Mouse (Mus musculus) small intestine, adult 2 months (tissue): ENCODE measurements around the gene H2-K1. TPM values are rescaled to one million over a fixed set of nuclear protein-coding genes. Genes with fewer than 3 reads are reported as not detected.

Experiments
- H3K27ac ChIP-seq: fragments of 200-500 bp; 2 replicates; pipeline ENCODE4 v1.5.1; 2012; ENCODE audit warnings: low read depth, low read length, control low read depth, inconsistent platforms; ENCODE audit not compliant: insufficient read depth
- H3K27me3 ChIP-seq: fragments of 200-500 bp; 2 replicates; pipeline ENCODE4 v1.6.1; 2012; ENCODE audit warnings: mild to moderate bottlenecking, moderate library complexity, low read length, inconsistent platforms; ENCODE audit not compliant: control insufficient read depth, insufficient read depth
- H3K36me3 ChIP-seq: fragments of 200-500 bp; 2 replicates; pipeline ENCODE4 v1.6.1; 2012; ENCODE audit warnings: mild to moderate bottlenecking, low read length, control low read depth, inconsistent platforms; ENCODE audit not compliant: control insufficient read depth, insufficient read depth
- H3K4me1 ChIP-seq: fragments of 200-500 bp; 2 replicates; pipeline ENCODE4 v1.6.1; 2012; ENCODE audit warnings: low read length, inconsistent platforms, mixed read lengths; ENCODE audit not compliant: control insufficient read depth, insufficient read depth, insufficient read length
- H3K4me3 ChIP-seq: fragments of 200-500 bp; 2 replicates; pipeline ENCODE4 v1.5.1; 2012; ENCODE audit warnings: low read depth, mild to moderate bottlenecking, control low read depth, inconsistent platforms, low read length, moderate library complexity
- CTCF ChIP-seq: fragments of 200-500 bp; IDR thresholded peaks from 2 replicates; pipeline ENCODE4 v1.5.1; 2012; ENCODE audit warnings: low read depth, mild to moderate bottlenecking, control low read depth, inconsistent platforms, low read length, moderate library complexity, mixed read lengths; ENCODE audit not compliant: insufficient replicate concordance, insufficient read length; ENCODE audit errors: extremely low read depth
- POLR2A ChIP-seq: fragments of 200-500 bp; IDR thresholded peaks from 2 replicates; pipeline ENCODE4 v1.6.1; 2012; ENCODE audit warnings: low read depth, mild to moderate bottlenecking, control low read depth, inconsistent platforms, low read length, moderate library complexity
- WGBS: fragments of 180-500 bp; shearing (Covaris S2); methylation state at CpG from one replicate; pipeline ENCODE4 v1.1.7; 2018; 5-methylcytosine and 5-hydroxymethylcytosine counted together
- polyA plus RNA-seq: library from polyadenylated mRNA; depleted of rRNA; stranded (reverse); fragments of >200 nt; gene quantifications from 2 replicates; pipeline ENCODE4 v1.2.3, GENCODE M21; 2012

H2-K1 gene
- polyA plus RNA-seq, 1 experiment, result 6,705 TPM

DNA sequence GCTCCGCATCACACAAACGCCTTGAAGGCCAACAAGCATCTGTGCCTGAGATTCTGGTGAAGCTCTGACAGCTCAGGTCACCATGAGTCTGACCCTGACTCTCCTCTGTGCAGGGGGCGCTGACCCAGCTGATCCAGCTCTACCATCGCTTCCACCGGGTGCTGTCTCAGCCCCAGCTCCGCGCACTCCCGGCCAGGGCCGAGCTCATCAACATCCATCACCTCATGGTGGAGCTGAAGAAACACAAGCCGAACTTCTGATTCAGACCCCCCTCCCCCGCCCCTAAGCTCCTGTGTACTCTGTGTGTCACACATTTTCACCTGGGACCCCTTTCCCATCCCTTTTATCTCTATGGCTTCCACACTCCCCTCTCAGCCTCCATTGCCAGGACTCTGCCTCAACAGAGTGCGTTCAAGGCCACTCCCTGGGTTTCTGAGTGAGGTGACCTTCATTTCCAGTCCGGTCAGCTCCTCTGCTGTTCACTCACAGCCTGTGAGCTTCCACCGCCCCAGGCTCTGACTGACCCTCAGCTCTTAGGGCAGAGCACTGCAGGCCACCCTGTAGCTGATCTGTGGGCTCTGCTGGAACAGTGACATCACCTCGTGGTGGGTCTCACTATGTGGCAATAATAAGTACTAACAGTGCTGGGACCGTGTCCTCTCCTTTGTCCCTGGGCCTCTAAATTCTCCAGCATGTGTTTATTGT, 34.1 kb downstream of the H2-K1 start:
- Histone ChIP-seq H3K27ac (no peak overlapping the region), H3K4me3 (no peak overlapping the region), H3K27me3 (no peaks in the 10 kb centered on the region), H3K36me3 (peaks cover 32% of the 10 kb centered on the region), H3K4me1 (no peaks in the 10 kb centered on the region)
- TF ChIP-seq CTCF, result no peak
- TF ChIP-seq POLR2A, result no peak
- 87% methylated on average over 16 of the region's 16 CpGs for WGBS

DNA sequence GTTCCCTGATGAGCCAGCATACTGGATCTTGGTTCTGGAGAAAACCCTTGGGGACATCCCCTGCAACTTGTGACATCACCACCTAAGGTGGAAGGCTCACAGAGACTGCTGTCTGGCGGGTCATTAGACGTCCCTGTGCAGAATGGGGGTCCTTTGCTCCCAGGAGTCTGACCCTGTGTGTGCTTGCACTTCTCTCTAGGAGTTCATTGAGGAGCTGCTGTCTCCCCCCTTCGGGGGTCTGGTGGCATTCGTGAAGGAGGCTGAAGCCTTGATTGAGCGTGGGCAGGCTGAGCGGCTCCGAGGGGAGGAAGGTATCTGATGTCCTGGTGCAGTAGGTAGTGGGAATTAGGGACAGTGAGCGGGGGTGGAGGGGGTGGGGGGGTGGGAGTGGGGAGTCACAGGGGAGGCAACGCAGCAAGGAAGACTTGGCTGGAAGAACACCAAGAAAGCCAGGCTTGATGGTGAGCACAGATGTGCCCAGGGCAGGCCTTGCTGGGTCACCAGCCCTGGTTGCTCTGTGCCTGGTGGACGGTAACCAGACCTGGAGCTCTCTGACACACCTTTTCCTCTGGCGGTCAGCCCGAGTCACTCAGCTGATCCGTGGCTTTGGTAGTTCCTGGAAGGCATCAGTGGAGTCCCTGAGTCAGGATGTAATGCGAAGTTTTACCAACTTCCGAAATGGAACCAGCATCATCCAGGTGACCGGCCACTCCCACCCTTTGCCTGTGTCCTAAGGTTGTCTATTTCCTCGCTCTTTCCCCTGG, 34.9 kb downstream of the H2-K1 start:
- WGBS, result 88% methylated on average over 17 of the region's 17 CpGs
- TF ChIP-seq POLR2A (no peak), CTCF (no peak)
- Histone ChIP-seq H3K36me3 (peaks cover 35% of the 10 kb centered on the region), H3K4me3 (no peak overlapping the region), H3K27me3 (no peaks in the 10 kb centered on the region), H3K4me1 (no peaks in the 10 kb centered on the region), H3K27ac (no peak overlapping the region)

DNA sequence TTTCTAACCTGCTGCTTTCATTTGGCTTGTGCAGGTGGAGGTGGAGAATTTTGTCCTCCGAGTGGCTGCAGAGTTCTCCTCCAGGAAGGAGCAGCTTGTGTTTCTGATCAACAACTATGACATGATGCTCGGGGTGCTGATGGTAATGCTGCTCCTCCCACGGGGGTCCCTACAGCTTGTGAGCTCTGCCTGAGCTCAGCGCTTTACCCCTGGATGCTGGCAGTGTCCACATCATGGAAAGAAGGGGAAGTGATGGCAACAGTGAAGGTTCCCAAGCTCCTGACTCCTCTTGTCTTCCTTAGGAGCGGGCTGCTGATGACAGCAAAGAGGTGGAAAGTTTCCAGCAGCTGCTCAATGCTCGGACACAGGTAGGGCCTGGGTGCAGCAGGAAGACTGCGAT, 37.3 kb downstream of the H2-K1 start:
- Histone ChIP-seq H3K4me1 (no peaks in the 10 kb centered on the region), H3K27me3 (no peaks in the 10 kb centered on the region), H3K4me3 (no peak overlapping the region), H3K36me3 (peaks cover 51% of the 10 kb centered on the region), H3K27ac (no peak overlapping the region)
- TF ChIP-seq CTCF, result no peak
- WGBS, result 93% methylated on average over 7 of the region's 7 CpGs

DNA sequence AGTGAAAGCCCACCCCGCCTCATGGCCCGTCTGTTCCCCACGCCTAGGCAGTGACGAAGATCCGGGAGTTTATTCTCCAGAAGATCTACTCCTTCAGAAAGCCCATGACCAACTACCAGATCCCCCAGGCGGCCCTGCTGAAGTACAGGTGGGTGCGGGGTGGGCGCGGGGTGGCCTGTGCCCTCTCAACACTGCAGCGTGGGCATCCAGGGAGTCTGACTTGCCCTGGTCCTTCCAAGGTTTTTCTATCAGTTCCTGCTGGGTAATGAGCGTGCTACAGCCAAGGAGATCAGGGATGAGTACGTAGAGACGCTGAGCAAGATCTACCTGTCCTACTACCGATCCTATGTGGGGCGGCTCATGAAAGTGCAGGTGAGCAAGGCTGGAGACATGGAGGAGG, 40.2 kb downstream of the H2-K1 start:
- Histone ChIP-seq H3K4me3 (no peak overlapping the region), H3K27ac (no peak overlapping the region), H3K4me1 (no peaks in the 10 kb centered on the region), H3K36me3 (peaks cover 44% of the 10 kb centered on the region), H3K27me3 (no peaks in the 10 kb centered on the region)
- 93% methylated on average over 15 of the region's 15 CpGs for WGBS
- TF ChIP-seq POLR2A, result no peak
- no peak for TF ChIP-seq CTCF

DNA sequence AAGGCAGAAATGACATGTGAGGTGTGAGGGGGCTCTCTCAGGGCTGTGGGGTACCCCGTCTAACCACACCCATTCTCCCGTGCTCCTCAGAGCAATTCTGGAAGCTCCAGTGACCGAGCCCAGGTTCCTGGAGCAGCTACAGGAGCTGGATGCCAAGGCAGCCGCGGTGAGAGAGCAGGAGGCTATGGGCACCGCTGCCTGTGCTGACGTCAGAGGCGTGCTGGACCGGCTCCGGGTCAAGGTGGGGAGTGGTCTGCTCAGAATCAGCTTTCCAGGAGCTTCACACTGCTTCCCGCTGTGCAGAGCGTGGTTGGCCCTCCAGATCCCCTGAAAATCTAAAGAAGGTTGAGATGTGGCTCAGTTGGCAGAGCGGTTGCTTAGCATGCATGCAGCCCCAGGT, 41.0 kb downstream of the H2-K1 start:
- H3K36me3 ChIP-seq, result peaks cover 42% of the 10 kb centered on the region
- H3K27me3 ChIP-seq, result no peaks in the 10 kb centered on the region
- WGBS, result 96% methylated on average over 13 of the region's 13 CpGs
- H3K27ac ChIP-seq, result no peak overlapping the region
- no peak for TF ChIP-seq CTCF
- no peak for TF ChIP-seq POLR2A
- no peak overlapping the region for H3K4me3 ChIP-seq
- peaks cover 4% of the 10 kb centered on the region; the same call in 1 of the 2 replicates for H3K4me1 ChIP-seq

DNA sequence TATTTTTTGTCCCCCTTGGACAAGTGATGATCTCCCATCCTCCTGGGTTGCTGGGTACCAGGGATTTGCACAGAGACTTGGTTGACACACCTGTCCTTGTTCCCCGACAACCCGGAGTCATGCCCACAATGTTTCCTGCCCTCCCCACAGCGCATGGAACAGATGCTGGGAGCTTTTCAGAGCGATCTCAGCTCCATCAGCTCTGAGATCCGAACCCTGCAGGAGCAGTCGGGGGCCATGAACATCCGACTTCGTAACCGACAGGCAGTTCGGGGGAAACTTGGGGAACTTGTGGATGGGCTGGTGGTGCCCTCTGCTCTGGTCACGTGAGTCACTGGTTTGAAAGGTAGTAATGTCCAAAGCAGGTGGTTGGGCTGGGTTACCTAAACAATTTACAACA, 41.7 kb downstream of the H2-K1 start:
- WGBS, result 96% methylated on average over 11 of the region's 11 CpGs
- peaks cover 45% of the 10 kb centered on the region for H3K36me3 ChIP-seq
- H3K4me3 ChIP-seq, result no peak overlapping the region
- no peak overlapping the region for H3K27ac ChIP-seq
- peaks cover 5% of the 10 kb centered on the region; the same call in 1 of the 2 replicates for H3K4me1 ChIP-seq
- H3K27me3 ChIP-seq, result no peaks in the 10 kb centered on the region
- TF ChIP-seq CTCF, result no peak
- TF ChIP-seq POLR2A, result no peak

DNA sequence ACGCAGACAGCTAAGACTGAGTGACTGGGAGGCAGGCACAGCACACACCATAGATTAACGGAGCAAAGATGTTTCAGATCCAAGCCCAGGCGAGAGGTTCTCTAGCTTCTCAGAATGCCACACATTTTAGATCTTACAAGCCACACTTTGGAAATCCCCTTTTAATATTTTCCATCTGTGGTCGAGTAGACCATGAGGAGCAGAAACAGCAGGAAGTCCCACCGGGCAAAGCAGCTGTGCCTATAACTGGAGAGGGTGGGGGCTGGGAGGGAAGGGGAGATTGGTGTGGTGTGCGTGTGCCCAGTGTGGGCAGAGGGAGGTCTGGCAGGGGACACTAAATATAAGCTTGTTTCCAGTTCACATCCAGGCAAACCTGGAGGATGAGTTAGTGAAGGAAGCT, 42.7 kb downstream of the H2-K1 start:
- TF ChIP-seq CTCF (no peak), POLR2A (no peak)
- H3K4me1 ChIP-seq, result peaks cover 11% of the 10 kb centered on the region; the same call in 1 of the 2 replicates
- H3K27me3 ChIP-seq, result no peaks in the 10 kb centered on the region
- WGBS, result 80% methylated on average over 6 of the region's 6 CpGs
- H3K36me3 ChIP-seq, result peaks cover 43% of the 10 kb centered on the region
- H3K4me3 ChIP-seq, result no peak overlapping the region
- no peak overlapping the region for H3K27ac ChIP-seq
